Mouse (Mus musculus): ENCODE data around the gene Fen1.

GRCm38 (mm10) chr19:10169179-10169578, 34.8 kb downstream of the Fen1 start:
- no peak for TF ChIP-seq CTCF (IDR thresholded peaks at IDR 0.05)
- no peak for TF ChIP-seq EP300 (IDR thresholded peaks at IDR 0.05)
